Mouse (Mus musculus) brain, embryonic 14.5 days (tissue): ENCODE results near the gene Hace1.

Experiments
- CTCF ChIP-seq: fragments of 200-500 bp; IDR thresholded peaks from 2 replicates; pipeline ENCODE4 v1.5.1; 2012; ENCODE audit warnings: inconsistent platforms, mild to moderate bottlenecking, moderate library complexity, borderline replicate concordance; ENCODE audit not compliant: insufficient read depth, insufficient read length; ENCODE audit errors: extremely low read depth
- POLR2A ChIP-seq: fragments of 200-500 bp; IDR thresholded peaks from 2 replicates; pipeline ENCODE4 v1.6.1; 2012; ENCODE audit warnings: mild to moderate bottlenecking, inconsistent platforms, borderline replicate concordance; ENCODE audit not compliant: poor library complexity, insufficient read depth, insufficient read length, severe bottlenecking; ENCODE audit errors: extremely low read depth

DNA sequence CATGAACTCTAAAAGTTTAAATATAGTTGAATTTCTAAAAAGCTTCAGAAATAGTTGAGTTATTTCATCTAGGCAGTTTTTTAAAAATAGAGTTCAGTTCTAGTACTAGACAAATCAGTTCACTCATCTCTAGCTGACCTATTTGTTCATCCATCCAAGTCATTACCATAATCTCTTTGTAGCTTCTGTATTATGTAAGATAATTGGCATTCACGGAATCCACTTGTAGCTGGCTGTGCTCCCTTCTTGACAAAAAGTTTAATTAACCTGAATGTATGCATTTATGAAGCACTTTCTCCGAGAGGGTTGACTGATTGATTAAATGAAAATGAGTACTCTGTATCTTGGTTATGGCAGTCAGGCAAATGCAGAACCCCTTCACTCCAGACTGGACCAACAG is 34.9 kb upstream of the Hace1 start:
- TF ChIP-seq POLR2A (no peak), CTCF (no peak)
